Mouse (Mus musculus): ENCODE results near the gene Gm10718. TPM values are rescaled to one million over a fixed set of nuclear protein-coding genes. Genes with fewer than 3 reads are reported as not detected.
"Not testable (repeated sequence)": the region's sequence is repeated elsewhere in the genome, so short reads cannot be mapped to it uniquely, and the experiment has no call there.

Gm10718 gene
- polyA plus RNA-seq, 1 experiment from 2014 or later = 0.26 TPM

GRCm38 (mm10) chr9:3015354-3015753 lies 8.0 kb upstream of the Gm10718 start, which contains the start of gene Gm10720:
Gene Gm10720 (plus strand): TSS chr9:3015654.
- not testable (repeated sequence) for H3K4me2 ChIP-seq (replicated peaks); H3K4me3 ChIP-seq; H3K9me3 ChIP-seq; H3K9ac ChIP-seq; H3K4me1 ChIP-seq; H3K27me3 ChIP-seq; H3K36me3 ChIP-seq; ATAC-seq (ENCODE audit: insufficient number of reproducible peaks, insufficient read depth, low FRiP score, low TSS enrichment); H3K27ac ChIP-seq
- WGBS = 64% methylated on average over 5 of the region's 9 CpGs

- not testable (repeated sequence) for ATAC-seq (ENCODE audit: insufficient number of reproducible peaks, insufficient read depth, low FRiP score, low TSS enrichment)
- 75% methylated on average over 6 of the region's 6 CpGs for WGBS
Measured at GRCm38 (mm10) chr9:3015896-3016295, 7.5 kb upstream of the Gm10718 start.

DNA sequence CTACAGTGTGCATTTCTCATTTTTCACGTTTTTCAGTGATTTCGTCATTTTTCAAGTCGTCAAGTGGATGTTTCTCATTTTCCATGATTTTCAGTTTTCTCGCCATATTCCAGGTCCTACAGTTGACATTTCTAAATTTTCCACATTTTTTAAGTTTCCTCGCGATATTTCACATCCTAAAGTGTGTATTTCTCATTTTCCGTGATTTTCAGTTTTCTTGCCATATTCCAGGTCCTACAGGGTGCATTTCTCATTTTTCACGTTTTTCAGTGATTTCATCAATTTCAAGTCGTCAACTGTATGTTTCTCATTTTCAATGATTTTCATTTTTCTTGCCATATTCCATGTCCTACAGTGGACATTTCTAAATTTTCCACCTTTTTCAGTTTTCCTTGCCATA lies 6.2 kb upstream of the Gm10718 start, which contains the start of gene Gm10719:
Gene Gm10719 (plus strand): TSS at position 301 of the 400 bp plus-strand sequence.
- H3K9ac ChIP-seq; H3K9me3 ChIP-seq; H3K4me3 ChIP-seq; H3K36me3 ChIP-seq; H3K4me2 ChIP-seq (replicated peaks); H3K27me3 ChIP-seq; ATAC-seq (ENCODE audit: insufficient number of reproducible peaks, insufficient read depth, low FRiP score, low TSS enrichment); H3K27ac ChIP-seq; H3K4me1 ChIP-seq: not testable (repeated sequence)
- 29% methylated on average over 2 of the region's 9 CpGs for WGBS

More at GRCm38 (mm10) chr9:3015896-3016295, 7.5 kb upstream of the Gm10718 start:
- not testable (repeated sequence) for H3K9me3 ChIP-seq; H3K36me3 ChIP-seq; H3K4me3 ChIP-seq; H3K4me1 ChIP-seq; H3K27ac ChIP-seq; H3K9ac ChIP-seq; H3K27me3 ChIP-seq; H3K4me2 ChIP-seq (replicated peaks)

GRCm38 (mm10) chr9:3018944-3019343 lies 4.4 kb upstream of the Gm10718 start:
- not testable (repeated sequence) for H3K36me3 ChIP-seq; H3K27ac ChIP-seq; H3K9me3 ChIP-seq; H3K4me2 ChIP-seq (replicated peaks); H3K4me1 ChIP-seq; H3K9ac ChIP-seq; H3K4me3 ChIP-seq; H3K27me3 ChIP-seq; ATAC-seq (ENCODE audit: insufficient number of reproducible peaks, insufficient read depth, low FRiP score, low TSS enrichment)
- 62% methylated on average over 9 of the region's 9 CpGs for WGBS

DNA sequence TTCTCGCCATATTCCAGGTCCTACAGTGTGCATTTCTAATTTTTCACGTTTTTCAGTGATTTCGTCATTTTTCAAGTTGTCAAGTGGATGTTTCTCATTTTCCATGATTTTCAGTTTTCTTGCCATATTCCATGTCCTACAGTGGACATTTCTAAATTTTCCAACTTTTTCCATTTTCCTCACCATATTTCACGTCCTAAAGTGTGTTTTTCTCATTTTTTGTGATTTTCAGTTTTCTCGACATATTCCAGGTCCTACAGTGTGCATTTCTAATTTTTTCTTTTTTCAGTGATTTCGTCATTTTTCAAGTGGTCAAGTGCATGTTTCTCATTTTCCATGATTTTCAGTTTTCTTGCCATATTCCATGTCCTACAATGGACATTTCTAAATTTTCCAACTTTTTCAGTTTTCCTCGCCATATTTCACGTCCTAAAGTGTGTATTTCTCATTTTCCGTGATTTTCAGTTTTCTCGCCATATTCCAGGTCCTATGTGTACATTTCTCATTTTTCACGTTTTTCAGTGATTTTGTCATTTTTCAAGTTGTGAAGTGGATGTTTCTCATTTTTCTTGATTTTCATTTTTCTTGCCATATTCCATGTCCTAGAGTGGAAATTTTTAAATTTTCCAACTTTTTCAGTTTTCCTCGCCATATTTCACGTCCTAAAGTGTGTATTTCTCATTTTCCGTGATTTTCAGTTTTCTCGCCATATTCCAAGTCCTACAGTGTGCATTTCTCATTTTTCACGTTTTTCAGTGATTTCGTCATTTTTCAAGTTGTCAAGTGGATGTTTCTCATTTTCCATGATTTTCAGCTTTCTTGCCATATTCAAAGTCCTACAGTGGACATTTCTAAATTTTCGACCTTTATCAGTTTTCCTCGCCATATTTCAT lies 3.3 kb upstream of the Gm10718 start:
- H3K4me1 ChIP-seq; H3K36me3 ChIP-seq; H3K9ac ChIP-seq; H3K4me2 ChIP-seq (replicated peaks); H3K9me3 ChIP-seq; H3K27ac ChIP-seq; H3K4me3 ChIP-seq; H3K27me3 ChIP-seq: not testable (repeated sequence)
- ATAC-seq (ENCODE audit: insufficient number of reproducible peaks, insufficient read depth, low FRiP score, low TSS enrichment) = peak; percentile 68; the same call in 1 of the 2 replicates
- WGBS = 76% methylated on average over 17 of the region's 19 CpGs

- H3K27me3 ChIP-seq; H3K4me2 ChIP-seq (replicated peaks); H3K4me1 ChIP-seq; H3K36me3 ChIP-seq; H3K9ac ChIP-seq; H3K9me3 ChIP-seq; ATAC-seq (ENCODE audit: insufficient number of reproducible peaks, insufficient read depth, low FRiP score, low TSS enrichment); H3K4me3 ChIP-seq; H3K27ac ChIP-seq: not testable (repeated sequence)
- WGBS = 73% methylated on average over 11 of the region's 13 CpGs
Measured at GRCm38 (mm10) chr9:3022316-3023008, 885 bp upstream of the Gm10718 start.

- WGBS = 74% methylated on average over 16 of the region's 16 CpGs
- not testable (repeated sequence) for H3K4me3 ChIP-seq, H3K27me3 ChIP-seq
Measured at GRCm38 (mm10) chr9:3023985-3024648, 770 bp downstream of the Gm10718 start.

GRCm38 (mm10) chr9:3024912-3025467 lies 1.6 kb downstream of the Gm10718 start, which contains the start of gene Gm10717:
Gene Gm10717 (plus strand): TSS chr9:3025417.
- not testable (repeated sequence) for H3K27ac ChIP-seq; H3K9me3 ChIP-seq; ATAC-seq (ENCODE audit: insufficient number of reproducible peaks, insufficient read depth, low FRiP score, low TSS enrichment); H3K4me3 ChIP-seq; H3K9ac ChIP-seq; H3K36me3 ChIP-seq; H3K4me2 ChIP-seq (replicated peaks); H3K27me3 ChIP-seq; H3K4me1 ChIP-seq
- WGBS = 69% methylated on average over 12 of the region's 12 CpGs

More at GRCm38 (mm10) chr9:3023985-3024648, 770 bp downstream of the Gm10718 start:
- not testable (repeated sequence) for ATAC-seq (ENCODE audit: insufficient number of reproducible peaks, insufficient read depth, low FRiP score, low TSS enrichment); H3K4me2 ChIP-seq (replicated peaks); H3K27ac ChIP-seq; H3K9ac ChIP-seq; H3K36me3 ChIP-seq; H3K4me1 ChIP-seq; H3K9me3 ChIP-seq

DNA sequence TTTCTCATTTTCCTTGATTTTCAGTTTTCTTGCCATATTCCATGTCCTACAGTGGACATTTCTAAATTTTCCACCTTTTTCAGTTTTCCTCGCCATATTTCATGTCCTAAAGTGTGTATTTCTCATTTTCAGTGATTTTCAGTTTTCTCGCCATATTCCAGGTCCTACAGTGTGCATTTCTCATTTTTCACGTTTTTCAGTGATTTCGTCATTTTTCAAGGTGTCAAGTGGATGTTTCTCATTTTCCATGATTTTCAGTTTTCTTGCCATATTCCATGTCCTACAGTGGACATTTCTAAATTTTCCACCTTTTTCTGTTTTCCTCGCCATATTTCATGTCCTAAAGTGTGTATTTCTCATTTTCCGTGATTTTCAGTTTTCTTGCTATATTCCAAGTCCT lies 2.3 kb downstream of the Gm10718 start:
- H3K4me2 ChIP-seq (replicated peaks); H3K9ac ChIP-seq; ATAC-seq (ENCODE audit: insufficient number of reproducible peaks, insufficient read depth, low FRiP score, low TSS enrichment); H3K4me3 ChIP-seq; H3K27ac ChIP-seq; H3K9me3 ChIP-seq; H3K4me1 ChIP-seq; H3K27me3 ChIP-seq; H3K36me3 ChIP-seq: not testable (repeated sequence)
- 76% methylated on average over 5 of the region's 6 CpGs for WGBS

GRCm38 (mm10) chr9:3026136-3026535 lies 2.8 kb downstream of the Gm10718 start:
- not testable (repeated sequence) for H3K27me3 ChIP-seq; H3K4me2 ChIP-seq (replicated peaks); H3K9me3 ChIP-seq; ATAC-seq (ENCODE audit: insufficient number of reproducible peaks, insufficient read depth, low FRiP score, low TSS enrichment); H3K9ac ChIP-seq; H3K4me3 ChIP-seq; H3K27ac ChIP-seq; H3K36me3 ChIP-seq; H3K4me1 ChIP-seq
- 76% methylated on average over 5 of the region's 5 CpGs for WGBS

DNA sequence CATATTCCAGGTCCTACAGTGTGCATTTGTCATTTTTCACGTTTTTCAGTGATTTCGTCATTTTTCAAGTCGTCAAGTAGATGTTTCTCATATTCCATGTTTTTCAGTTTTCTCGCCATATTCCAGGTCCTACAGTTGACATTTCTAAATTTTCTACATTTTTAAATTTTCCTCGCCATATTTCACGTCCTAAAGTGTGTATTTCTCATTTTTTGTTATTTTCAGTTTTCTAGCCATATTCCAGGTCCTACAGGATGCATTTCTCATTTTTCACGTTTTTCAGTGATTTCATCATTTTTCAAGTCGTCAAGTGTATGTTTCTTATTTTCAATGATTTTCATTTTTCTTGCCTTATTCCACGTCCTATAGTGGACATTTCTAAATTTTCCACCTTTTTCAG lies 3.4 kb downstream of the Gm10718 start:
- H3K9me3 ChIP-seq; ATAC-seq (ENCODE audit: insufficient number of reproducible peaks, insufficient read depth, low FRiP score, low TSS enrichment); H3K27ac ChIP-seq; H3K4me2 ChIP-seq (replicated peaks); H3K27me3 ChIP-seq; H3K4me1 ChIP-seq; H3K9ac ChIP-seq; H3K4me3 ChIP-seq; H3K36me3 ChIP-seq: not testable (repeated sequence)
- 64% methylated on average over 9 of the region's 9 CpGs for WGBS
